Mouse (Mus musculus): Measurements from ENCODE around the gene Mvb12a. TPM values are rescaled to one million over a fixed set of nuclear protein-coding genes. Genes with fewer than 3 reads are reported as not detected.
"Not testable (repeated sequence)": the region's sequence is repeated elsewhere in the genome, so short reads cannot be mapped to it uniquely, and the experiment has no call there.

The Mvb12a gene
- total RNA-seq, 2 experiments from 2014 or later = 21.5 to 27.7 TPM

DNA sequence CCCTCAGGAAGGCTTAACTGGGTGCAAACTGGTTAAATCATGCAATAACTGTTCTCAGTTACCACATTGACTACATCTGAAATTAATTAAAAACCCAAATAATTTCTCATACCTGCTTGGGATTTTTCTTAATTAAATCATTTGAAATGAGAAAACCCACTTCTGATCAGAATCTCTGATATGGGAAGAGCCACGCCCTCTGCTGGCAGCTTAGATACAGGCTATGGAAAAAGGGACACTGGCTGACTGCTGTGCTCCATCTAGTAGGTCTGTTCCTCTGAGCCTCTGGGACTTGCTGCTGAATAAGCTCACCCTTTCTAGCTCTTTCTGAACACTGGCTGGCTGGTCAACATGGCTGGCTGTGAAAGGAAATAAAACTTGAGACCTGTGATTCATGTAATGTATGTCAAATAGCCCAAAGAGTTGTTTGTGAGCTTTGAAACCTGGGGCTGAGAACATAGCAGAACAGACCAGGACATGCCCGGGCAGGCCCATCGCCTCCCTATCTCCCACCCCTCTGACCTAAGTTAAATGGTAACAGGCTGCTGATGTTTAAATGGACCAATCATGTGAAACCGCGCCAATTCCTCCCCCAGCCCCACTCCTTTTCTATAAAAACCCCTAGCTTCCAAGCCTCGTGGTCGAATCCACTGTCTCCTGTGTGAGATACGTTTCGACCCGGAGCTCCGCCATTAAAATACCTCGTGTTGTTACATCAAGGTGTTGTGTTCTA is 11.8 kb upstream of the Mvb12a start:
- intact Hi-C loops (cut with DNase I); H3K4me3 ChIP-seq; H3K27ac ChIP-seq: not testable (repeated sequence)
- TF ChIP-seq CTCF (IDR thresholded peaks at IDR 0.05) = peak; percentile 70
- peak; percentile 43 for DNase-seq

DNA sequence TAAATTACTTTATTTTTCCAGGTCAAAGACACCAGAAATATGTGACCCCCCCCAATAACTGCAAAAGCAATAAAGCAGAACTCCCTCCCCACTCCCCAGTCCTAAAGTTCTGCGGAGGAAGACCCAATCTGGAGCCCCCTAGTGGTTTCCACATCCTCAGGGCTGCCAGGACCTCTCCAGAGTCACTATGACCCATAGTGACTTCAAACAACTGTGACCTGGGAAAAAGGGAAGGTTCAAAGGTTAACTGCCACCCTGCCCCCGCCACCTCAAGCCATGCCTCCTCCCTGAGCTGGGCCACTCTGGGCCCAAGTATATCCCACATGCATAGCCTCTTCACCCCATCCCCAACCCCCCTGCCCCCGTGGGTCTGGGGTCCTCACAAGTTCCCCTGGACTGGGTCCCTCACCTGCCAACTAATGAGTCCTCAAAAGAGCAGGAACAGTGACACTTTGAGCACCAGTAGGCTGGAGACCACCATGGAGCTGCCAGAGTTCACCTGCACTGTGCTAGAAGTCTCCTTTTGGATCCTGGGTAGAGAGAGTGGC is 8.4 kb upstream of the Mvb12a start:
- Histone ChIP-seq H3K27ac (no peak overlapping the region), H3K4me3 (no peak overlapping the region)
- intact Hi-C loops (cut with DNase I) = no loop called here
- DNase-seq = no peak
- peak; percentile 19; the same call in 1 of the 2 replicates for TF ChIP-seq CTCF (IDR thresholded peaks at IDR 0.05)

GRCm38 (mm10) chr8:71535663-71536062 is 7.1 kb upstream of the Mvb12a start:
- no peak for TF ChIP-seq CTCF (IDR thresholded peaks at IDR 0.05)
- DNase-seq = no peak
- intact Hi-C loops (cut with DNase I) = loop anchor here (5.0 kb wide), 1 partner anchor 93 kb away; no protein-coding TSS in a partner anchor
- peak overlapping the region; percentile 85 for H3K4me3 ChIP-seq
- no peak overlapping the region for H3K27ac ChIP-seq

DNA sequence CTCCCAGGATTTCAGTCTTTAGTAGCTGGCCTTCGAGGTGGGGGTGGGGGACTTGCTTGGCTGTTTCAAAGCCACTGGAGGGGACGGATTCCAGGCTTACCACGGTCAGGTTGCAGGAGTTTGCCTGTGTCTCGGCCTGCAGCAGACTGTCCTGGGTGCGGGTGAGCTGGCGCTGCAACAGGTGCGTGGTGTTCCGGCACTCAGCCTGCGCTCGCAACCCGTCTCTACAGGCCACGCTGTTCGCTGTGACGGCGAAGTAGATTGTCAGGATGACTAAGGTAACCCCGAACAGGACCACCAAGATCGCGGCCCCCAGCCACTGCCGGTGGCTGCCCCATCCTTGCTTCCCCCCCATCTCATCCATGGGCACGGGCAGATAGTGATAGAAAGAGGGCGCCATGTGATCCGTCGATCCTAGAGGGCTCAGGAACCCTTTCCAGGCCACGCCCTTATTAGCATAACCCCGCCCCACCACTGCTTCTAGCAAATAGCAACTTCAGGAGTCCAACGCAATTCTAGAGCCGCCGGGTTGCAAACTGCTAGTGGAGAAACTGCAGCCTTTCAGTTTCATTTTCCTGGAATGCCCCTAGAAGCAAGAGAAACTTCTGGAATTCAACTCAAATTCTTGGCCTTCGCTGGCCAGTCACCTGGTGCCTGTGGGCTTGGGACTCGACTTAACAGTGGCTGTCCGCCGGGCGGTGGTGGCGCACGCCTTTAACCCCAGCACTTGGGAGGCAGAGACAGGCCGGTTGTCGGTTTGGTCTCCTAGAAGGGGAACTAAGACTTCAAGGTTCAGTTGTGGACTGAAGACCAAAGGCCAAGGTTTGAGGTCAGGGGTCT is 5.5 kb upstream of the Mvb12a start, which contains the start of gene Bst2:
Bst2 (minus strand) TSS at position 429 of the 840 bp plus-strand sequence.
- DNase-seq = peak; percentile 91
- intact Hi-C loops (cut with DNase I) = loop anchor here (5.0 kb wide), 1 partner anchor 95 kb away; no protein-coding TSS in a partner anchor
- Histone ChIP-seq H3K4me3 (peak within 1 kb of the TSS; percentile 85), H3K27ac (peak within 1 kb of the TSS; percentile 93)
- no peak for TF ChIP-seq CTCF (IDR thresholded peaks at IDR 0.05)

- no peak for DNase-seq
- peak overlapping the region; percentile 98 for H3K4me3 ChIP-seq
- intact Hi-C loops (cut with DNase I) = no loop called here
- TF ChIP-seq CTCF (IDR thresholded peaks at IDR 0.05) = no peak
- H3K27ac ChIP-seq = no peak overlapping the region
These were observed 1.0 kb downstream of the Mvb12a start for GRCm38 (mm10) chr8:71543755-71544154.

DNA sequence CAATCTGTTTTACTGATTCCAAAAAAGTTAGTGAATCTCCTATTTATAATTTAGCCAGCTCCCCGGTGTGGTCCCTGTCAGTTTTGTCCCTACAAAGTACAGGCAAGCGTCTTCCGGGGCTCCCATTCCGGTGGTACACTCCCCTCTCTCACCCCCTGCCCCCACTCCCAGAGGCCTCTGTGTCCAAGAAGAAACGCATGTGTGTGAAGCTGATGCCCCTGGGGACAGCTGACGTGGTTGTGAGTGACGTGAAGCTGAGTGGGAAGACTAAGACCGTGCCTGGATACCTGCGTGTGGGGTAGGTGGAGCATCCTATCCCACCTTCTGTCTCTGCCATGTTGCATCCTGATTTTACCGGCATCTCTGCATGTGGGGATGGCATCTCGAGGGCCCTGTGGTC is 2.3 kb downstream of the Mvb12a start:
- intact Hi-C loops (cut with DNase I) = no loop called here
- Histone ChIP-seq H3K4me3 (no peak overlapping the region), H3K27ac (no peak overlapping the region)
- TF ChIP-seq CTCF (IDR thresholded peaks at IDR 0.05) = no peak
- no peak for DNase-seq

DNA sequence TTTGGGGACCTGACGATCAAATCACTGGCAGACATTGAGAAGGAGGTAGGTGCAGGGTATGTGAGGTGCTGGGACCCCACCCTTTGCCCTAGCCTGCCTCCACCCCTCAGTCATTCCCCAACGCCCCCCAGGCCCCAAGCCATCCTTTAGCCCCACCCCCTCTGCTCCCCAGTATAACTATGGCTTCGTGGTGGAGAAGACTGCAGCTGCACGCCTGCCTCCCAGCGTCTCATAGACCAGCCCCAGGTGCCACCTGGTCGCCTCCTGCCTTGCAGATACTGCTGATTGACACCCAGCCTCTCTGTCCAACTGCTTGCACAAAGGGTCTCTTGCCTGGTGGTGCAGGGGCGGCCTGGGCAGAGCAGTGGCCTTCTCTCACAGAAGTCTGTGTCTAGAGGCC is 4.9 kb downstream of the Mvb12a start:
- intact Hi-C loops (cut with DNase I) = no loop called here
- Histone ChIP-seq H3K4me3 (no peak overlapping the region), H3K27ac (no peak overlapping the region)
- no peak for TF ChIP-seq CTCF (IDR thresholded peaks at IDR 0.05)
- no peak for DNase-seq

- intact Hi-C loops (cut with DNase I) = no loop called here
These were observed 8.0 kb downstream of the Mvb12a start for GRCm38 (mm10) chr8:71550754-71551153.

DNA sequence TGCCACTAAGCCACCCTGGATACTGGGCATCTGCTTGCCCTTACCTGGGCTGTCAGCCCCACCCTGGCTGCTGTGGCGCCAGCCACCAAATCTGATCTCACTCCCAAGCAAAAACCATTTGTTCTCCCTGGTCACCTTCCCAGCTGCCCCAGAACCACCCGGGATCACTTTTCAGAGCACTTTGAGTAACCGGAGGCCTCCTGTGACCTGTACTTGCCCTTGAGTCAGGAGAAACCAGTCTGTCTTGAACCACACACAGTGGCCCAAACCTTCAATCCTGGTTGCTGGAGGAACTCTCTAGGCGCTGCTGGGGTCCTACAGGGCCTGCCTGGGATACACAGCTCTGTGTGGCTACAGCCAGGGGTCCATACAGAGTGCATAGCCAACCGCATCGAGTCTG is 10.0 kb downstream of the Mvb12a start:
- Histone ChIP-seq H3K27ac (no peak overlapping the region), H3K4me3 (no peak overlapping the region)
- DNase-seq = no peak
- intact Hi-C loops (cut with DNase I) = no loop called here
- TF ChIP-seq CTCF (IDR thresholded peaks at IDR 0.05) = no peak

More at GRCm38 (mm10) chr8:71550754-71551153, 8.0 kb downstream of the Mvb12a start:
- no peak for TF ChIP-seq CTCF (IDR thresholded peaks at IDR 0.05)
- H3K4me3 ChIP-seq = no peak overlapping the region
- no peak for DNase-seq
- no peak overlapping the region for H3K27ac ChIP-seq

DNA sequence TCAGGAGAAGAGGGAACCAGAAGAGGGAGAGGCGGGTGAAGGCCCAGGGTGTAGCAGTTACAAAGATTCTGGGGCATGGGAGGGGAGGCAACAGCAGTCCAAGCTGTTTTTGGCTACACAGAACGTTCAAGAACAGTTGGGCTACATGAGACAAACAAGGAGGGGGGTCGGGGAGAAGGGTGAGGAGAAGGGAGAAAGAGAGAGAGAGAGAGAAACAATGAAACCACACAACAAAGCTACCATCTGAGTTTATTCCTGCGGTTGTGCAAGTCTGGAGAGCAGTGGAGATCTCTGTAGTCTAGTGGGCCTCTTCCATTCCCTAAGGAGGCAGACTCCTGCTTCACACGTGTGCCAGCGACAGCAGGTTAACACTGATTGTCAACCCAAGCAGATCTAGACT is 11.3 kb downstream of the Mvb12a start:
- Histone ChIP-seq H3K4me3 (no peak overlapping the region), H3K27ac (no peak overlapping the region)
- intact Hi-C loops (cut with DNase I) = no loop called here
- no peak for TF ChIP-seq CTCF (IDR thresholded peaks at IDR 0.05)
- DNase-seq = no peak

DNA sequence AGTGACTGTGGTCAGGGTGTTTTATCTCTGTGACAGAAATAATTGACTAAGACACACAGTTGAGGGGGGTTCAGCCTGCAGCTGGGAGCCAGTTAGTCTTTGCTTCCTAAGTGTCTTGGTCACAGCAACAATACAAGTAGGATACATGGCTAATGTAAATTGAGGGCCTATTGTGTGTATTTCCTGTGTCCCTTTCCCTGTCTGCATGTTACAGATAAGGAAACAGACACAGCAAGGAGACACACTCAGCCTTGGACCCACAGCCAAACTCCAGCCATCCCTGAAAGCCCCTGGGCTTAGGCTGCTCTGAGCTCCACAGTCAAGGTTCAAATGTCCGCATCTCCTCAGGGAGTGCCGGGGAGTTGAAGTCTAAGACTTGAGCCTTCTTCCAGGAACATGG is 11.9 kb downstream of the Mvb12a start:
- intact Hi-C loops (cut with DNase I) = no loop called here
- DNase-seq = no peak
- TF ChIP-seq CTCF (IDR thresholded peaks at IDR 0.05) = no peak
- Histone ChIP-seq H3K27ac (no peak overlapping the region), H3K4me3 (no peak overlapping the region)

- intact Hi-C loops (cut with DNase I) = no loop called here
- Histone ChIP-seq H3K27ac (0 out of 2 replicates have a peak within 1 kb of the TSS, but pooled peaks have one; percentile 28), H3K4me3 (peak within 1 kb of the TSS; percentile 67)
- no peak for DNase-seq
- no peak for TF ChIP-seq CTCF (IDR thresholded peaks at IDR 0.05)
These were observed 15.6 kb downstream of the Mvb12a start, which contains the start of gene Tmem221 for GRCm38 (mm10) chr8:71558071-71558957. Gene Tmem221 (minus strand): TSS chr8:71558871.
